Mouse (Mus musculus) midbrain, embryonic 13.5 days (tissue): ENCODE results near the gene Osbpl3. TPM values are rescaled to one million over a fixed set of nuclear protein-coding genes. Genes with fewer than 3 reads are reported as not detected.

Experiments used
- ATAC-seq: fragments of 200-750 bp; cut with Nextera tagmentation; 2 replicates; pipeline ENCODE4 v1.8.0; 2017; ENCODE audit warnings: mild to moderate bottlenecking, moderate TSS enrichment, moderate library complexity
- H3K27ac ChIP-seq: fragments of 300-500 bp; sonication (generic); 2 replicates; pipeline ENCODE4 v1.5.1; 2015; ENCODE audit warnings: inconsistent platforms, mild to moderate bottlenecking, moderate library complexity
- H3K27me3 ChIP-seq: fragments of 300-500 bp; sonication (generic); 2 replicates; pipeline ENCODE4 v1.6.1; 2015; ENCODE audit warnings: mild to moderate bottlenecking, inconsistent platforms
- H3K36me3 ChIP-seq: fragments of 300-500 bp; sonication (generic); 2 replicates; pipeline ENCODE4 v1.6.1; 2015; ENCODE audit warnings: mild to moderate bottlenecking, inconsistent platforms
- H3K4me1 ChIP-seq: fragments of 300-500 bp; sonication (generic); replicated peaks from 2 replicates; pipeline ENCODE4 v1.6.1; 2015; ENCODE audit warnings: inconsistent platforms
- H3K4me2 ChIP-seq: fragments of 300-500 bp; sonication (generic); replicated peaks from 2 replicates; pipeline ENCODE4 v1.6.1; 2015; ENCODE audit warnings: moderate library complexity, mild to moderate bottlenecking, inconsistent platforms
- H3K4me3 ChIP-seq: fragments of 300-500 bp; sonication (generic); replicated peaks from 2 replicates; pipeline ENCODE4 v1.5.1; 2015; ENCODE audit warnings: mild to moderate bottlenecking, inconsistent platforms
- H3K9ac ChIP-seq: fragments of 300-500 bp; sonication (generic); replicated peaks from 2 replicates; pipeline ENCODE4 v1.6.1; 2015; ENCODE audit warnings: mild to moderate bottlenecking, inconsistent platforms
- H3K9me3 ChIP-seq: fragments of 300-500 bp; sonication (generic); 2 replicates; pipeline ENCODE4 v1.6.1; 2016; ENCODE audit warnings: mild to moderate bottlenecking, inconsistent platforms
- WGBS: fragments of 180-500 bp; shearing (Covaris S2); methylation state at CpG from one replicate; pipeline ENCODE4 v1.1.7; 2015; 5-methylcytosine and 5-hydroxymethylcytosine counted together
- polyA plus RNA-seq: library from polyadenylated mRNA; unstranded; fragments of >200 nt; fragmentation: Nextera tagmentation; extraction: Ambion mirVana; gene quantifications from 2 replicates; pipeline ENCODE4 v1.2.1, GENCODE M21; 2015

The Osbpl3 gene
- polyA plus RNA-seq, 1 experiment from 2014 or later: 6.7 TPM

GRCm38 (mm10) chr6:50464690-50465485 is 8.9 kb upstream of the Osbpl3 start:
- Histone ChIP-seq H3K27me3 (no peaks in the 10 kb centered on the region), H3K4me2 (no peak overlapping the region), H3K27ac (no peak overlapping the region), H3K9ac (no peak overlapping the region), H3K9me3 (no peaks in the 10 kb centered on the region), H3K4me3 (no peak overlapping the region), H3K4me1 (no peaks in the 10 kb centered on the region), H3K36me3 (no peaks in the 10 kb centered on the region)
- WGBS: 87% methylated on average over 9 of the region's 9 CpGs
- no peak for ATAC-seq

- H3K4me1 ChIP-seq: no peaks in the 10 kb centered on the region
- no peaks in the 10 kb centered on the region for H3K36me3 ChIP-seq
- no peaks in the 10 kb centered on the region for H3K9me3 ChIP-seq
- ATAC-seq: no peak
- no peak overlapping the region for H3K4me3 ChIP-seq
- WGBS: 85% methylated on average over 4 of the region's 4 CpGs
- H3K27ac ChIP-seq: no peak overlapping the region
- H3K4me2 ChIP-seq: no peak overlapping the region
- H3K9ac ChIP-seq: no peak overlapping the region
- H3K27me3 ChIP-seq: peaks cover 7% of the 10 kb centered on the region; the same call in 1 of the 2 replicates
Measured at GRCm38 (mm10) chr6:50462026-50462425, 6.0 kb upstream of the Osbpl3 start.

- WGBS: 90% methylated on average over 3 of the region's 3 CpGs
- Histone ChIP-seq H3K4me1 (peaks cover 2% of the 10 kb centered on the region), H3K9ac (no peak overlapping the region), H3K36me3 (no peaks in the 10 kb centered on the region), H3K27ac (no peak overlapping the region), H3K9me3 (no peaks in the 10 kb centered on the region), H3K27me3 (peaks cover 7% of the 10 kb centered on the region; the same call in 1 of the 2 replicates), H3K4me3 (no peak overlapping the region), H3K4me2 (no peak overlapping the region)
- no peak for ATAC-seq
Measured at GRCm38 (mm10) chr6:50461585-50461984, 5.6 kb upstream of the Osbpl3 start.

GRCm38 (mm10) chr6:50460646-50461045 is 4.6 kb upstream of the Osbpl3 start:
- Histone ChIP-seq H3K4me2 (no peak overlapping the region), H3K9me3 (no peaks in the 10 kb centered on the region), H3K4me3 (no peak overlapping the region), H3K9ac (no peak overlapping the region), H3K27me3 (peaks cover 7% of the 10 kb centered on the region; the same call in 1 of the 2 replicates), H3K4me1 (peaks cover 5% of the 10 kb centered on the region), H3K27ac (no peak overlapping the region), H3K36me3 (no peaks in the 10 kb centered on the region)
- no peak for ATAC-seq
- WGBS: 92% methylated on average over 5 of the region's 5 CpGs

- Histone ChIP-seq H3K9me3 (no peaks in the 10 kb centered on the region), H3K36me3 (no peaks in the 10 kb centered on the region), H3K4me3 (no peak overlapping the region), H3K27me3 (peaks cover 7% of the 10 kb centered on the region; the same call in 1 of the 2 replicates), H3K4me1 (peaks cover 6% of the 10 kb centered on the region), H3K4me2 (no peak overlapping the region), H3K9ac (no peak overlapping the region), H3K27ac (no peak overlapping the region)
- no peak for ATAC-seq
Measured at GRCm38 (mm10) chr6:50460246-50460645, 4.2 kb upstream of the Osbpl3 start.

GRCm38 (mm10) chr6:50459271-50459670 is 3.3 kb upstream of the Osbpl3 start:
- H3K4me2 ChIP-seq: no peak overlapping the region
- no peak overlapping the region for H3K27ac ChIP-seq
- 80% methylated on average over 5 of the region's 5 CpGs for WGBS
- H3K9me3 ChIP-seq: no peaks in the 10 kb centered on the region
- no peak overlapping the region for H3K4me3 ChIP-seq
- no peak overlapping the region for H3K9ac ChIP-seq
- peaks cover 7% of the 10 kb centered on the region; the same call in 1 of the 2 replicates for H3K27me3 ChIP-seq
- H3K36me3 ChIP-seq: no peaks in the 10 kb centered on the region
- no peak for ATAC-seq
- peaks cover 14% of the 10 kb centered on the region for H3K4me1 ChIP-seq

GRCm38 (mm10) chr6:50457551-50458348 is 1.7 kb upstream of the Osbpl3 start:
- no peak overlapping the region for H3K4me3 ChIP-seq
- no peak overlapping the region for H3K4me2 ChIP-seq
- peaks cover 23% of the 10 kb centered on the region for H3K4me1 ChIP-seq
- no peak for ATAC-seq
- no peaks in the 10 kb centered on the region for H3K9me3 ChIP-seq
- H3K27ac ChIP-seq: no peak overlapping the region
- peaks cover 7% of the 10 kb centered on the region; the same call in 1 of the 2 replicates for H3K27me3 ChIP-seq
- H3K9ac ChIP-seq: no peak overlapping the region
- 87% methylated on average over 12 of the region's 12 CpGs for WGBS
- H3K36me3 ChIP-seq: no peaks in the 10 kb centered on the region

GRCm38 (mm10) chr6:50456706-50457105 is 705 bp upstream of the Osbpl3 start:
- H3K4me2 ChIP-seq: peak overlapping the region; percentile 85
- peaks cover 24% of the 10 kb centered on the region for H3K4me1 ChIP-seq
- WGBS: 74% methylated on average over 14 of the region's 14 CpGs
- no peak for ATAC-seq
- no peak overlapping the region for H3K27ac ChIP-seq
- peak overlapping the region; percentile 57 for H3K4me3 ChIP-seq
- H3K9ac ChIP-seq: no peak overlapping the region
- H3K9me3 ChIP-seq: no peaks in the 10 kb centered on the region
- H3K27me3 ChIP-seq: peaks cover 7% of the 10 kb centered on the region; the same call in 1 of the 2 replicates
- no peaks in the 10 kb centered on the region for H3K36me3 ChIP-seq

- Histone ChIP-seq H3K9ac (peak overlapping the region; percentile 67), H3K4me3 (peak overlapping the region; percentile 57), H3K4me1 (peaks cover 24% of the 10 kb centered on the region), H3K4me2 (peak overlapping the region; percentile 85), H3K27ac (peak overlapping the region; percentile 59), H3K36me3 (no peaks in the 10 kb centered on the region), H3K27me3 (peaks cover 7% of the 10 kb centered on the region; the same call in 1 of the 2 replicates), H3K9me3 (no peaks in the 10 kb centered on the region)
- under 1% methylated on average over 39 of the region's 39 CpGs for WGBS
- ATAC-seq: peak; percentile 78
Measured at GRCm38 (mm10) chr6:50455102-50455828, 736 bp downstream of the Osbpl3 start.

- 36% methylated on average over 6 of the region's 6 CpGs for WGBS
- peaks cover 7% of the 10 kb centered on the region; the same call in 1 of the 2 replicates for H3K27me3 ChIP-seq
- no peak overlapping the region for H3K4me3 ChIP-seq
- peak; percentile 32; the same call in 1 of the 2 replicates for ATAC-seq
- peak overlapping the region; percentile 5; the same call in 1 of the 2 replicates for H3K4me2 ChIP-seq
- peak overlapping the region; percentile 1; the same call in 1 of the 2 replicates for H3K27ac ChIP-seq
- peaks cover 24% of the 10 kb centered on the region for H3K4me1 ChIP-seq
- no peak overlapping the region for H3K9ac ChIP-seq
- H3K36me3 ChIP-seq: no peaks in the 10 kb centered on the region
- H3K9me3 ChIP-seq: no peaks in the 10 kb centered on the region
Measured at GRCm38 (mm10) chr6:50453651-50454050, 2.4 kb downstream of the Osbpl3 start.

- 93% methylated on average over 10 of the region's 10 CpGs for WGBS
- 0 out of 2 replicates have a peak, but pooled peaks cover under 1% of the 10 kb centered on the region for H3K27me3 ChIP-seq
Measured at GRCm38 (mm10) chr6:50452220-50452619, 3.8 kb downstream of the Osbpl3 start.

More at GRCm38 (mm10) chr6:50452220-50452619, 3.8 kb downstream of the Osbpl3 start:
- Histone ChIP-seq H3K4me3 (no peak overlapping the region), H3K4me2 (no peak overlapping the region), H3K9me3 (no peaks in the 10 kb centered on the region), H3K4me1 (peaks cover 24% of the 10 kb centered on the region), H3K27ac (no peak overlapping the region), H3K9ac (no peak overlapping the region), H3K36me3 (no peaks in the 10 kb centered on the region)
- ATAC-seq: no peak
